Mouse (Mus musculus) liver, embryonic 16.5 days (tissue): ENCODE measurements at regions not wholly inside any gene's neighbourhood (a gene's known extent, or its start where the extent isn't known, plus 50 kb on each side); places are given as distances from the start of the nearest gene placed in this dataset.
"Not testable (repeated sequence)": the region's sequence is repeated elsewhere in the genome, so short reads cannot be mapped to it uniquely, and the experiment has no call there.

ENCODE experiments used
- ATAC-seq: fragments of 200-750 bp; cut with Nextera tagmentation; 2 replicates; pipeline ENCODE4 v1.8.0; 2017; ENCODE audit warnings: low read depth, mild to moderate bottlenecking, moderate number of reproducible peaks, moderate library complexity
- H3K27ac ChIP-seq: fragments of 300-500 bp; sonication (generic); 2 replicates; pipeline ENCODE4 v1.5.1; 2014; ENCODE audit warnings: mild to moderate bottlenecking, low read length
- H3K27me3 ChIP-seq: fragments of 300-500 bp; sonication (generic); 2 replicates; pipeline ENCODE4 v1.6.1; 2014; ENCODE audit warnings: low read depth, low read length, mixed read lengths; ENCODE audit not compliant: control insufficient read depth, insufficient read depth
- H3K36me3 ChIP-seq: fragments of 300-500 bp; sonication (generic); 2 replicates; pipeline ENCODE4 v1.6.1; 2014; ENCODE audit warnings: mild to moderate bottlenecking; ENCODE audit not compliant: control insufficient read depth, insufficient read depth
- H3K4me1 ChIP-seq: fragments of 300-500 bp; sonication (generic); 2 replicates; pipeline ENCODE4 v1.6.1; 2014; ENCODE audit warnings: low read depth, low read length, mixed read lengths; ENCODE audit not compliant: control insufficient read depth
- H3K4me2 ChIP-seq: fragments of 300-500 bp; sonication (generic); 2 replicates; pipeline ENCODE4 v1.6.1; 2014; ENCODE audit warnings: low read depth, low read length, mixed read lengths
- H3K4me3 ChIP-seq: fragments of 300-500 bp; sonication (generic); 2 replicates; pipeline ENCODE4 v1.5.1; 2014; ENCODE audit warnings: low read depth, mild to moderate bottlenecking, low read length
- H3K9ac ChIP-seq: fragments of 300-500 bp; sonication (generic); 2 replicates; pipeline ENCODE4 v1.6.1; 2014; ENCODE audit warnings: low read depth, low read length
- H3K9me3 ChIP-seq: fragments of 300-500 bp; sonication (generic); replicated peaks from 2 replicates; pipeline ENCODE4 v1.6.1; 2016; ENCODE audit warnings: low read length; ENCODE audit not compliant: control insufficient read depth
- WGBS: fragments of 180-500 bp; shearing (Covaris S2); extraction: QIAGEN DNeasy Blood & Tissue Kit; methylation state at CpG from one replicate; pipeline ENCODE4 v1.1.7; 2014; ENCODE audit not compliant: insufficient replicate concordance; 5-methylcytosine and 5-hydroxymethylcytosine counted together

- peaks cover 20% of the 10 kb centered on the region for H3K4me1 ChIP-seq
- H3K4me2 ChIP-seq, result no peak overlapping the region
- 44% methylated on average over 3 of the region's 3 CpGs for WGBS
- H3K27ac ChIP-seq, result no peak overlapping the region
- no peak overlapping the region for H3K9ac ChIP-seq
- H3K4me3 ChIP-seq, result no peak overlapping the region
- H3K27me3 ChIP-seq, result no peaks in the 10 kb centered on the region; the same call in 1 of the 2 replicates
- H3K36me3 ChIP-seq, result no peaks in the 10 kb centered on the region
- H3K9me3 ChIP-seq, result no peaks in the 10 kb centered on the region
- ATAC-seq, result no peak
These were observed 81.2 kb upstream of the Atl2 start for GRCm38 (mm10) chr17:79977154-79977571.

DNA sequence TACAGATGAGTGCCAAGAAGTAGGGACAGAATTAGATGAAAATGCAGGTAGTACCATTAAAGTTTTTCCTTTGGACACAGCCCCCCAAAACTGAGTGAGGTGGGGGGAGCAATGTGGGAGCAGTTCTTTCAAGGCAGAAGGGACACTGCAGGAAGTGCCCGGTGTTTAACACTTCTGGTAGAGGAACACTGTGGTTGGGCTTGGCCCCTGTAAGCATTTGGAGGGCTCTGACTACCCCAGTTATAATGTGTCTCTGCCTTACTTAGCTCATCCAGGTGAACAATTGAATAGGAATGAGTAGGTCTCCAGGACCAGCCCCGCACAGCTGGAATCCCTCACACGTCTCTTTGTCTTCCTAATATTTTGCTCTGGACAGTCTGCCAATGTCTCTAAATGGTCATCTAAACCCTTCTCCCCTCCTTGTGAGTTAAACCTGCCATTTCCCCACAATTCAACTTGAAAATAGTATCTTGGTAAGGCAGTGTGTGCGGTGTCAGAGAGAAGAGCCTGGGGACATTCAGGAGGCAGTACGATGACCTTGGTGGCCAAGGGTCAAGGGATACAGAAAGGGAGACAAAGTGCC, 80.7 kb upstream of the Atl2 start:
- no peaks in the 10 kb centered on the region for H3K9me3 ChIP-seq
- H3K27ac ChIP-seq, result no peak overlapping the region
- peaks cover 17% of the 10 kb centered on the region for H3K4me1 ChIP-seq
- H3K4me2 ChIP-seq, result peak overlapping the region; percentile 60
- no peaks in the 10 kb centered on the region; the same call in 1 of the 2 replicates for H3K27me3 ChIP-seq
- ATAC-seq, result no peak; the same call in 1 of the 2 replicates
- WGBS, result 71% methylated on average over 5 of the region's 5 CpGs
- H3K36me3 ChIP-seq, result no peaks in the 10 kb centered on the region
- H3K9ac ChIP-seq, result no peak overlapping the region
- H3K4me3 ChIP-seq, result peak overlapping the region; percentile 36; the same call in 1 of the 2 replicates

DNA sequence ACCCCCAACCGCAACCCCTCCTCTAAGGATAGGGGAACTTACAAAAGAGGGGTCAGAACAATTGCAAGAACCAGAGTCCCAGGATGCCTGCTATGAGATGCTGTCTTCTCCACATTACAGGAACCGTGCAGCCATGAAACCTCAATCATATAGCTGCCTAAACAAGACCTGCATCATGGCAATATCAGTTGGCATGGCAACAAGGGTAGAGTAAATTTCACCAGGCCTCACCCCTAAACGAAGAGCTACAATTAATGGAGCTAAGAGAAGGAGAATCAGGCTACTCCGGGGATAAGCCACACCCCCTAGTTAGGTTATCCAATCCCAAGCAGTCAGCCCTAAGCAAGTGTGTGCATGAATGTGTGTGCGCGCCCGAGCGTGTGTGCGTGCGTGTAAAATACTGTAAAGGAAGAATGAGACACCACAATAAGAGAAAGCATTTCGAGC, 80.1 kb upstream of the Atl2 start:
- WGBS, result 13% methylated on average over 11 of the region's 11 CpGs
- H3K27ac ChIP-seq, result no peak overlapping the region

DNA sequence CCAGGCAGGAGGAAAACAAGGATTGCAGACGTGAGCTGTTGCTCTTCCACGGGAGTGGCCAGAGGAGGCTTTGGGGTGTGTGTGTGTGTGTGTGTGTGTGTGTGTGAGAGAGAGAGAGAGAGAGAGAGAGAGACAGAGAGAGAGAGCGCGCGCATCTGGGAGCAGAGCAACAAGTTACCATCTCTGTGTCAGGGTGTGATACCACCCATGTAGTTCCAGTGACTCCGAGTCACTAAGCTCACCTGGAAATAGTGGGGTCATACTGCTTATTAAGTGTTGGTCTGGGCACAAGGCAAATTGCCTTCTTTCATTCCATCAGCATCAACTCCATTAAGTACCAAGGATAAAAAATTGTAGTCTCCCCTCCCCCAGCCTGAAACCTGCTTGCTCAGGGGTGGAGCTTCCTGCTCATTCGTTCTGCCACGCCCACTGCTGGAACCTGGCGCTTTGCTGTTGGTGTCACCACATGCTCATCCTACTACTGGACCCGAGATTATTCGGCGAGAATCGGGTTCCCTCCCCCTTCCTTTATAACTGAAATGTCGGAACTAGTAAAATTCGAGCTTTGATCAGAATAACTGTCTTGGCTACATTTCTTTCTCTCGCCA, 79.3 kb upstream of the Atl2 start:
- not testable (repeated sequence) for H3K9me3 ChIP-seq, H3K27ac ChIP-seq, H3K9ac ChIP-seq, H3K27me3 ChIP-seq, H3K36me3 ChIP-seq
- 16% methylated on average over 16 of the region's 16 CpGs for whole genome bisulfite sequencing
- H3K4me1 ChIP-seq, result peaks cover 17% of the 10 kb centered on the region
- peak overlapping the region; percentile 60 for H3K4me2 ChIP-seq
- H3K4me3 ChIP-seq, result peak overlapping the region; percentile 30
- ATAC-seq, result peak; percentile 52; the same call in 1 of the 2 replicates

More for the DNA sequence above, 80.1 kb upstream of the Atl2 start:
- H3K4me3 ChIP-seq, result peak overlapping the region; percentile 36
- no peak overlapping the region for H3K9ac ChIP-seq
- no peaks in the 10 kb centered on the region; the same call in 1 of the 2 replicates for H3K27me3 ChIP-seq
- H3K4me2 ChIP-seq, result peak overlapping the region; percentile 60
- ATAC-seq, result peak; percentile 71
- no peaks in the 10 kb centered on the region for H3K36me3 ChIP-seq
- H3K9me3 ChIP-seq, result no peaks in the 10 kb centered on the region
- peaks cover 17% of the 10 kb centered on the region for H3K4me1 ChIP-seq

DNA sequence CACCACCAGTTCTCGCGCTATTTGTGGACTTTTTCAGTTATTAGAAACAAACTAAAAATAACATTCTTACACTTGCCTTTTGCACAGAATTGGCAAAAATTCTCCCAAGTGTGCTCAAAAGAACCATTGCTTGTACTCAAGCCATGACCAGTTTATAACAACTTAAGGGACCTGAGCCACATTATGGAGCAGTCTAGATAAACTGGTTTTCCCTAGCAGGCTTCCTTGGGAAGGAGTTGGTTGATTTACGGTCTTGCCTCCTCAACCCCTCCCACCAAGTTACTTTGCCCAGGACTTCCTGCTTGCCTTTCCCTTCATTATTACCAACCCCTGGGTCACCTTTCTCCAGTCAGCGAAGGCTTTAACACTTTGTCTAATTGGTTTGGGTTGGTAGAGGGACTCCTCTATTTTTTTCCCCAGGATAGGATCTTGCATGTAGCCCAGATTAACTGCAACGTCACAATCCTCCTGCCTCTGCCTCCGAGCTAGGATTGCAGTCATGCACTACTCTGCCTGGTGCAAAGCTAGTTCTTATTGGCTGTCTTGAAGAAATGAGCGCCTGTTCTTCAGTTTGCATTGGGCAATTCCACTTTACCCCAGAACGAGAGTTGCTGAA, 75.9 kb upstream of the Atl2 start:
- Histone ChIP-seq H3K27ac (no peak overlapping the region), H3K4me2 (peak overlapping the region; percentile 10; the same call in 1 of the 2 replicates), H3K9ac (no peak overlapping the region), H3K4me3 (no peak overlapping the region), H3K4me1 (peaks cover 25% of the 10 kb centered on the region), H3K9me3 (no peaks in the 10 kb centered on the region), H3K27me3 (peaks cover 9% of the 10 kb centered on the region; the same call in 1 of the 2 replicates), H3K36me3 (no peaks in the 10 kb centered on the region)
- WGBS, result 50% methylated on average over 8 of the region's 8 CpGs
- no peak for ATAC-seq

DNA sequence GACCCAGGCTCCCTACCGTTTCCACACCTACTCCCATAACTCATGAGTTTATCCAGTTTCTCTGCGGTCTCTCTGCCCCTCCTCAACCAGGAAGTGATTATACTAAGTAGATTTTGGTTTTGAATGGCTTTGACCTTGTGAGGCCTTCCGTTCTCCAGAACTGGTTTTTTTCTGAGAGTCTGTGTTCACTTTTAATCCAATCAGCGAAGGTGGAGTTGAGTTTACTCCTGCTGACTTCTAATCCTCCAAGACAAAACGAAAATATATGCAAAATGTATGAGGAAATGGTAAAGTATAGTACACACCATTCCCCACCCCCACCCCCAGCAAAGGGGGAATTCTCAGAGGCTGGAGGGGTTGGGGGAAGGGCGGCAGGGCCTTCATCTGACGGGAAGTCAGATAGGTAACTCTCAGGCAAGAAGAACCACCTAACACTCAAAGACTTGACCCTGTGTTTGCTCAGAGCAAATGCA, 73.6 kb upstream of the Atl2 start:
- WGBS, result 15% methylated on average over 7 of the region's 7 CpGs
- Histone ChIP-seq H3K4me2 (no peak overlapping the region), H3K4me1 (peaks cover 8% of the 10 kb centered on the region), H3K9me3 (no peaks in the 10 kb centered on the region), H3K27ac (no peak overlapping the region), H3K36me3 (no peaks in the 10 kb centered on the region), H3K4me3 (no peak overlapping the region), H3K27me3 (peaks cover 12% of the 10 kb centered on the region; the same call in 1 of the 2 replicates), H3K9ac (no peak overlapping the region)
- no peak for ATAC-seq

- no peak overlapping the region for H3K9ac ChIP-seq
- ATAC-seq, result peak; percentile 64
- WGBS, result 22% methylated on average over 9 of the region's 9 CpGs
- no peak overlapping the region for H3K4me2 ChIP-seq
- no peak overlapping the region for H3K27ac ChIP-seq
- no peak overlapping the region for H3K4me3 ChIP-seq
- H3K9me3 ChIP-seq, result no peaks in the 10 kb centered on the region
- peaks cover 8% of the 10 kb centered on the region for H3K4me1 ChIP-seq
- no peaks in the 10 kb centered on the region for H3K36me3 ChIP-seq
- H3K27me3 ChIP-seq, result peaks cover 12% of the 10 kb centered on the region; the same call in 1 of the 2 replicates
These were observed 72.9 kb upstream of the Atl2 start for GRCm38 (mm10) chr17:79968819-79969218.

DNA sequence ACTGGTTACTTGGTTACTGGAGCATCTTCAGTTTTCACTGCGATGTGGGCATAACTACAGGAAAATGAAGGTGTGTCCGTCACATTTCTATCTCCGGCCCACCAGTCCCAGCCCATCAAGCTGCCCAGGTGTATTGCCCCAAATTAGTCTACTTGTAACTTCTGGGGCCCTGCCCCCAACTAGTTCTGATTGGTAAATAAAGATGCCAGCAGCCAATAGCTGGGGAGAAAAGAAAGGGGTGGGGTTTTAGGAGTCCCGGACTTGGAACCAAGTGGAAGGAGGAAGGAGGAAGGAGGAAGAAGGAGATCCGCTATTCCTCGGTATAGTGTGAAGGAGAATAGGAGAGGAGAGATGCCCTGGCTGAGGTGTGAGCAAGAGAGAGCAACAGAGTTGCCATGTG, 71.1 kb upstream of the Atl2 start:
- peaks cover 8% of the 10 kb centered on the region for H3K4me1 ChIP-seq
- H3K4me3 ChIP-seq, result no peak overlapping the region
- H3K27ac ChIP-seq, result no peak overlapping the region
- H3K9ac ChIP-seq, result no peak overlapping the region
- ATAC-seq, result no peak
- H3K27me3 ChIP-seq, result peaks cover 12% of the 10 kb centered on the region; the same call in 1 of the 2 replicates
- 41% methylated on average over 6 of the region's 6 CpGs for WGBS
- no peaks in the 10 kb centered on the region for H3K9me3 ChIP-seq
- no peaks in the 10 kb centered on the region for H3K36me3 ChIP-seq
- no peak overlapping the region for H3K4me2 ChIP-seq

DNA sequence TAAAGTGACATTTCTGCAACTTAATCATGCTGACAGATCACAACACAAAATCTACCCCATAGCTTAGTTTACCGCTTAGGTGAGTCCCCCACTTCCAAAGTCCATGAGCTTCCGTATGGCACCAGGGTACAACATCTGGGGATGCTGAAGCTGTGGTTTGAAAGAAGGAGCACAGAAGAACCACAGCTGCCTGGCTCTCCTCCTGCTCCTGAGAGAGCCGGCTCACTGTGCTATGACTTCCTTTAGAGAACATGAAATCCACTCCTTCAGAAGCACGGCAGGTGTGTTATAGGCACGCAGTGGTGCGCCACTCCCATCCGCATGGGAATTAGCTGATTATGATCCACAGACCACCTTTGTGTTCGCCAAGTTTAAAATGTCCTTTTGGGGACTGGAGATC, 69.7 kb upstream of the Atl2 start:
- 64% methylated on average over 8 of the region's 8 CpGs for WGBS
- no peak overlapping the region for H3K4me2 ChIP-seq
- no peaks in the 10 kb centered on the region for H3K9me3 ChIP-seq
- peaks cover 8% of the 10 kb centered on the region for H3K4me1 ChIP-seq
- H3K9ac ChIP-seq, result no peak overlapping the region
- no peaks in the 10 kb centered on the region for H3K36me3 ChIP-seq
- peaks cover 12% of the 10 kb centered on the region; the same call in 1 of the 2 replicates for H3K27me3 ChIP-seq
- no peak for ATAC-seq
- no peak overlapping the region for H3K4me3 ChIP-seq
- no peak overlapping the region for H3K27ac ChIP-seq
